Mouse (Mus musculus) urinary bladder, postnatal 10 days (tissue): ENCODE results near the gene Rad9b.
"Not testable (repeated sequence)": the region's sequence is repeated elsewhere in the genome, so short reads cannot be mapped to it uniquely, and the experiment has no call there.

Source experiments
- DNase-seq: peaks from one replicate; pipeline ENCODE4 v3.0.0; 2022; ENCODE audit warnings: low spot score

Rad9b gene

GRCm38 (mm10) chr5:122371591-122372191 lies 17.7 kb upstream of the Rad9b start, which contains the start of gene Gpn3:
TSS of gene Gpn3 (plus strand) at chr5:122371876.
- no peak for DNase-seq

- no peak for DNase-seq
These were observed 547 bp upstream of the Rad9b start for GRCm38 (mm10) chr5:122354492-122355067.

DNA sequence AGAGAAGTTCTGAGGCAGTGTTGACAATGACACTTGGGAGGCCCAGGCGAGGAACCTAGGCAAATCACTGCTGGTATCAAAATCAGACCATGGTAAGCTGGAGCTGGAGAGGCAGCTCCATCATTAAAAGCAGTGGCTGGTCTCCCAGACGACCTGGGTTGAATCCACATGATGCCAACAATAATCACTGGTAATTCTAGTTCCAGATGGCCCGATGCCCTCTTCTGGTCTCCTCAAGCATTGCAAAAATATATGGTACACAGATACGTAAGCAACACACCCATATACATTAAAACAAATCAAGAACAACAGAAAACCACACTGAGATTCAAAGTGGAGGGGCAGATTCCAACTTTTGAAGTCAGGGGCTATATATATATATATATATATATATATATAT lies 8.3 kb downstream of the Rad9b start:
- no peak for DNase-seq

GRCm38 (mm10) chr5:122344260-122344659 lies 9.8 kb downstream of the Rad9b start:
- no peak for DNase-seq

GRCm38 (mm10) chr5:122343768-122344167 lies 10.3 kb downstream of the Rad9b start:
- DNase-seq = no peak

- DNase-seq = no peak
These were observed 11.2 kb downstream of the Rad9b start for GRCm38 (mm10) chr5:122342874-122343273.

- no peak for DNase-seq
These were observed 17.3 kb downstream of the Rad9b start for GRCm38 (mm10) chr5:122336554-122337294.

DNA sequence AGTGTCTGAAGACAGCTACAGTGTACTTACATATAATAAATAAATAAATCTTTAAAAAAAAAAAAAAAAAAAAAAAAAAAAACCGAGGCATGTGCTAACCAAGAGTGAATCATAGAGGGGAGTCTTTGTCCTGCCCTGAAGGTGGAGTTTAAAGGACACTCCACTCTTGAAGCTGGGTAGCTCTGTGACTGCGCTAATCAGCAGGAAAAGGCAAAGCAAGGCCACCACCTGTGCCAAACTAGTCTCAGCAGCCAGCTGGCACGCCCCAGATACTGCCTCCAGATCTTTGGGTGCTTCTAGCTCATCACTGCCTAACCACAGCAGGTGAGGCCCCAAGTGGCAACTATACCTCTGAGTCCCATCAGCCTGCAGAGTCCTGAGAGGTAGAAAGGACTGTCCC lies 19.4 kb downstream of the Rad9b start:
- no peak for DNase-seq

DNA sequence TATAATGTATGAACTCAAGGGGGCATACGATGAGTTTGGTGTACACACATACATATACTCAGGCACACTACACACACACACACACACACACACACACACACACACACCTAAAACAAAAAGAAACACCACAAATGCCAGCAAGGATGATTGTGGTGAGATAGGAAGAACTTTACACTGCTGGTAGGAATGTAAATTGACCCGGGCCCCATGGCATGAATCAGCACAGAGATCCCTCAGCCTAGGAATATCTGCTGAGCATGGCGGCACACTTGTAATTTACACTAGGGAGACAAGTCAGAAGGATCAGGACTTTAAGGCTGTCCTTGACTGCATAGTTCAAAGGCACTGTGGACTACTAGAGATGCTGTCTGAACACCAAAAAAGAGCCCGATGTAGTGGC lies 23.8 kb downstream of the Rad9b start:
- DNase-seq = no peak

GRCm38 (mm10) chr5:122327283-122327682 lies 26.8 kb downstream of the Rad9b start:
- DNase-seq = no peak

DNA sequence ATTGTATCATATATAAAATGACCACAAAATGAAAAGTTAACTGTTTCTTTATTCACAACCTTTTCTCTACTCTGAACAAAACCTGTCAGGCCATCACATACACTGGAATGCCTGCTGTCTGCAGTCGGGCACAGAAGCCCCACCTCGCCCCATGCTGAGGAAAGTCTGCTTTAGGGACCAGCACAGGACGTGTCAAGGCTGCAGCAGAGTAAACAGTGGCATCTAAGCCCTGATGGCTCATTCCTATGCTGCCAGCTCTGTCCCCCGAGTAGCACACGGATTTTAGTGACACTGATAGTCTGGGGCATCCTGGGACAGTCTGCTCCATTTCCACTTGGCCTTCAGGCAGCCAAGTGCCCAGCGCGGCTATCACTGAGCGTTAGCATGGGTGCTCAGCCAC lies 28.6 kb downstream of the Rad9b start:
- DNase-seq = no peak

DNA sequence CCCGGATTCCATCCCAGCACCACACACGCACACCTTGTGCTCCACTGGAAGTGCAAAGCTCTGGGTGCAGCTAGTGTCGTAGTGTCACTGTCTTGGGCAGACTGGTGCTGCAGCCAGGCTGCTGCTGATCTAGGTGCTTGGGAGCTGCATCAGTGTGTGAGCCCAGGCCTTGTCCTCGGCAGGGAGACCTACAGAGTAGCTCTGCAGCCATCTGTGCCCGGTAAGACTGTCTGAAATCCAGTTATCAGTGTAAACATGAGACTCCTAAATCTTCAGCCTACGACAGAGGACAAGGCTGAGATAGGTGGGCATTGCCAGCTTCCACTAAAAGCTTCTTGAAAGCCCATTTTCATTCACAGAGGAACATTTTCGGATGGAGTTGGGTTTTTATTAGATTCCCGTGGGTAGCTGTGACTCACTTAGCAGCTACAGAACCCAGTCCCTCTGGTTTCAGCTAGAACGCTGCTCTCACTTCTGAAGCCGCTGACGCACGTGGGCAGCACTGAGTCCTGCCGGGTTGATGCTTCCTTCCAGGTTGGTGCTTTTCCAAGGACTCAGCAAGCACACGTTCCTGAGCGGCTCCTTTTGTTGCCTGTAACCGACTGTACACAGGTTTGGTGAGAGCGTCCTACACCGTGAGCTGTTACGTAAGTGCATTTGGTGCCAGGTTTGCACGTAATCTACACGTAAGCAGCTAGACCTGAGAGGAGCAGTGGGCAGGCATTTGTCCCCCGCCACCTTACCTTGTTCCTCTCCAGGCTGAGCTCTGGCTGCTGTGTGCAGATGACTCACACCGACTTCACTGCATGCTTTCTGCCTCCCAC lies 29.2 kb downstream of the Rad9b start:
- DNase-seq = no peak

- no peak for DNase-seq
These were observed 30.5 kb downstream of the Rad9b start for GRCm38 (mm10) chr5:122323523-122323922.

- DNase-seq = no peak
These were observed 33.7 kb downstream of the Rad9b start for GRCm38 (mm10) chr5:122320205-122320781.

- no peak for DNase-seq
These were observed 34.4 kb downstream of the Rad9b start for GRCm38 (mm10) chr5:122319474-122320204.

DNA sequence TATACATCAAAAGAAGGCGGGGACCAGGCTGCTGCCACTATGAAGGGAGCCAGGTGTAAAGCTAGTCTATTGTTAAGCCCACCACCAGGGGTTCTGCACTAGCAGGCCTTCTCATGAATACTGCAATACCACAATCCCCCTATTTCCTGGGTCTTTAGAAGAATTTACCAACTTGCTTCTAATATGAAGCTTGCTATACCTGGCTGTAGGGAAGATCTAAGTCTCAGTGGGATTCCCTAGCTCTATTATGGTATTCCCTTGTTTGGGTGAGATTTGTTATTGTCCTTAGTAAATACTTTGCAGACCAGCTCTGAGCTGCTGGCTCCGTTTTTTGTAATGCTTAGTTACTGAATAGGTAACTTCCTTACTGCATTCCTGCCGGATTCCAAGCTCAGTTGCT lies 35.1 kb downstream of the Rad9b start:
- not testable (repeated sequence) for DNase-seq

DNA sequence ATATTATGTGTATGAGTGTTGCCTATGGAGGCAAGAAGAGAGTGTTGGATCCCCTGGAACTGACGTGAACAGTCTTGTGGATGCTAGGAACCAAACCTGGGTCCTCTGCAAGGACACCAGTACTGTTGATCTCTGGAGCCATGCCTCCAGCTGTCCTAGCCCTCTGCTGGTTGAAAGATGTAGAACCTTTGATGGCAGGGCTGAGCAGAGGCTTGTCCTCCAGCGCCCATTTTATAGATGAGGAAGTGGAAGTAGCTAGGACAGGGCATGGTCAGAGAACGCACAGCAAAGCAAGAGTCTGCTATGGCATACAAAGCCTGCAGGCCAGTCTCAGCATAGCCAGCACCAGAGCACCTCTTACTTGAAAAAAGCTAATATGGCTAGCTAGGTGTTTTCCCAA lies 35.9 kb downstream of the Rad9b start:
- no peak for DNase-seq

- no peak for DNase-seq
These were observed 36.5 kb downstream of the Rad9b start for GRCm38 (mm10) chr5:122317329-122318045.

- peak; percentile 67 for DNase-seq
These were observed 38.9 kb downstream of the Rad9b start for GRCm38 (mm10) chr5:122314966-122315667.
